Comparison of ENCODE assay signal across 18 mouse cellular contexts in genomic region chr4:140904776-140905425, GRCm38 (mm10). TPM values are rescaled to one million over a fixed set of nuclear protein-coding genes. Genes with fewer than 3 reads are reported as not detected.
DNase-seq lines count a peak whose midpoint lies in the region; ATAC-seq lines count a peak whose summit lies in the region.
"Had no signal": no experiment of that assay in that cellular context is flagged by ENCODE, and none has a peak within 500 bp of the region (broad histone marks: within the 10 kb centered on the region; RNA-seq: fewer than 3 reads in every experiment).

No protein-coding gene starts in this region.

- no peak overlapping the region for H3K27ac ChIP-seq in heart, embryonic 10.5 days
- H3K27ac ChIP-seq in liver, embryonic 13.5 days: no peak overlapping the region
- H3K27ac ChIP-seq: embryonic facial prominence, embryonic 15.5 days; heart, embryonic 13.5 days; hindbrain, embryonic 12.5 days had no signal

- no peaks in the 10 kb centered on the region for H3K36me3 ChIP-seq in heart, embryonic 10.5 days
- no peaks in the 10 kb centered on the region for H3K36me3 ChIP-seq in liver, embryonic 13.5 days
- H3K36me3 ChIP-seq: embryonic facial prominence, embryonic 15.5 days; heart, embryonic 13.5 days; hindbrain, embryonic 12.5 days had no signal

- WGBS in heart, embryonic 10.5 days: 54% methylated on average over 14 of the region's 14 CpGs
- 27% methylated on average over 14 of the region's 14 CpGs for WGBS in liver, embryonic 13.5 days (ENCODE audit: insufficient replicate concordance)

- peaks cover 78% of the 10 kb centered on the region for H3K27me3 ChIP-seq in heart, embryonic 10.5 days (ENCODE audit: insufficient read depth, poor library complexity, severe bottlenecking)
- H3K27me3 ChIP-seq in liver, embryonic 13.5 days: peaks cover 80% of the 10 kb centered on the region

- DNase-seq in heart, embryonic 10.5 days (ENCODE audit: low spot score): peak; percentile 75
- DNase-seq in heart, postnatal 36 days: no peak
- peak; percentile 14 for DNase-seq in urinary bladder, adult 2 months (ENCODE audit: low spot score)
- DNase-seq in urinary bladder, adult 18-20 months (ENCODE audit: low spot score in 2 of 2): no peak
- DNase-seq in liver, embryonic 13.5 days: no peak
- no peak for DNase-seq in adipocyte (ENCODE audit: low spot score)
- DNase-seq in yolk sac, embryonic 10.5 days (ENCODE audit: low spot score): no peak
- DNase-seq in lung, postnatal 36 days: no peak
- DNase-seq: cerebellum, adult 2 months; kidney, adult 2 months; lung, postnatal 4 days had no signal

- intact Hi-C loops in heart, postnatal 36 days (cut with DNase I): loop anchor here (1.0 to 5.0 kb wide), 3 partner anchors 51 to 223 kb away; no protein-coding TSS in a partner anchor

- peaks cover 29% of the 10 kb centered on the region for H3K4me1 ChIP-seq in heart, embryonic 10.5 days
- H3K4me1 ChIP-seq in liver, embryonic 13.5 days (replicated peaks): peaks cover 40% of the 10 kb centered on the region

- ATAC-seq in liver, embryonic 13.5 days (ENCODE audit: low read depth): no peak

- no peaks in the 10 kb centered on the region for H3K9me3 ChIP-seq in heart, embryonic 10.5 days
- no peaks in the 10 kb centered on the region for H3K9me3 ChIP-seq in liver, embryonic 13.5 days (replicated peaks)
- H3K9me3 ChIP-seq: embryonic facial prominence, embryonic 15.5 days; heart, embryonic 13.5 days; hindbrain, embryonic 12.5 days had no signal

- no peak overlapping the region for H3K9ac ChIP-seq in liver, embryonic 13.5 days
- H3K9ac ChIP-seq: embryonic facial prominence, embryonic 15.5 days had no signal

- 0 out of 2 replicates have a peak overlapping the region, but pooled peaks have one; percentile 59 for H3K4me3 ChIP-seq in heart, embryonic 10.5 days
- no peak overlapping the region for H3K4me3 ChIP-seq in liver, embryonic 13.5 days (replicated peaks)

- peak overlapping the region; percentile 66; the same call in 1 of the 2 replicates for H3K4me2 ChIP-seq in liver, embryonic 13.5 days

RNA-seq across cellular contexts. Expression of gene Padi2, which starts 1.2 kb away (rescaled TPM):
- polyA plus RNA-seq in heart, embryonic 10.5 days (2016; fragmentation: Nextera tagmentation; extraction: Ambion mirVana): 2.9 and 6.3 TPM in 2 replicates
- total RNA-seq in heart, postnatal 36 days (2021): 1 to 10 TPM in 1 of 2 experiments, under 1 TPM in 1; 0.56 to 1.0 TPM
- 1.7 and 1.8 TPM in 2 replicates for polyA plus RNA-seq in urinary bladder, adult 2 months (2012; rRNA removed)
- 1.9 and 2.4 TPM in 2 replicates for polyA plus RNA-seq in liver, embryonic 13.5 days (2015; fragmentation: Nextera tagmentation; extraction: Ambion mirVana)

RNA-seq across cellular contexts. Expression of gene Sdhb, which starts 56.1 kb away (rescaled TPM):
- polyA plus RNA-seq in heart, embryonic 10.5 days (2016; fragmentation: Nextera tagmentation; extraction: Ambion mirVana): 605 and 778 TPM in 2 replicates
- 1,000 to 10,000 TPM; 1,261 to 1,268 TPM for total RNA-seq in heart, postnatal 36 days (2021)
- polyA plus RNA-seq in urinary bladder, adult 2 months (2012; rRNA removed): 175 and 188 TPM in 2 replicates
- 242 TPM in 2 replicates for polyA plus RNA-seq in liver, embryonic 13.5 days (2015; fragmentation: Nextera tagmentation; extraction: Ambion mirVana)

RNA-seq across cellular contexts. Expression of gene Padi1, which starts 59.3 kb away (rescaled TPM):
- 0.16 TPM in 2 replicates for polyA plus RNA-seq in heart, embryonic 10.5 days (2016; fragmentation: Nextera tagmentation; extraction: Ambion mirVana)
- total RNA-seq in heart, postnatal 36 days (2021): not detected
- polyA plus RNA-seq in urinary bladder, adult 2 months (2012; rRNA removed): 1.0 and 1.2 TPM in 2 replicates
- polyA plus RNA-seq in liver, embryonic 13.5 days (2015; fragmentation: Nextera tagmentation; extraction: Ambion mirVana): 0.03 and 0.06 TPM in 2 replicates
- total RNA-seq: adrenal gland, adult 18-20 months; left cerebral cortex, postnatal 25 days had no signal
- polyA plus RNA-seq: forebrain, embryonic 14.5 days; liver, embryonic 16.5 days had no signal

Comparison
In these comparisons a context has a peak if more than half of its experiments do, and no peak if none do; other contexts are left out.
1. DNase-seq: peak in heart, embryonic 10.5 days (single experiment) and urinary bladder, adult 2 months (single experiment); none in heart, postnatal 36 days (0 of 2), urinary bladder, adult 18-20 months (0 of 2), liver, embryonic 13.5 days (single experiment), adipocyte (single experiment), yolk sac, embryonic 10.5 days (single experiment) and lung, postnatal 36 days (single experiment).